8 mouse cellular contexts compared by ENCODE assay signal in genomic region chr11:29373396-29374273, GRCm38 (mm10). TPM values are rescaled to one million over a fixed set of nuclear protein-coding genes. Genes with fewer than 3 reads are reported as not detected.
DNase-seq lines count a peak whose midpoint lies in the region; ATAC-seq and TF ChIP-seq lines count a peak whose summit lies in the region.

Gene Ccdc88a (plus strand): TSS chr11:29373658.

- TF ChIP-seq CTCF in liver, embryonic 14.5 days (IDR thresholded peaks at IDR 0.05; ENCODE audit: low read depth) = peak; percentile 37; the same call in 1 of the 2 replicates
- peak; percentile 62 for TF ChIP-seq CTCF in stomach, postnatal 0 days (IDR thresholded peaks at IDR 0.05; ENCODE audit: low read depth)

- no peaks in the 10 kb centered on the region for H3K9me3 ChIP-seq in forebrain, embryonic 10.5 days
- no peaks in the 10 kb centered on the region for H3K9me3 ChIP-seq in heart, embryonic 15.5 days (replicated peaks)
- H3K9me3 ChIP-seq in liver, embryonic 14.5 days (ENCODE audit: control insufficient read depth, low read length) = no peaks in the 10 kb centered on the region
- H3K9me3 ChIP-seq in neural tube, embryonic 11.5 days (ENCODE audit: control insufficient read depth, low read length) = no peaks in the 10 kb centered on the region
- H3K9me3 ChIP-seq in stomach, postnatal 0 days (ENCODE audit: control insufficient read depth, low read length) = no peaks in the 10 kb centered on the region

- peak within 1 kb of the TSS; percentile 89 for H3K9ac ChIP-seq in heart, embryonic 15.5 days
- H3K9ac ChIP-seq in liver, embryonic 14.5 days (replicated peaks) = peak within 1 kb of the TSS; percentile 73
- H3K9ac ChIP-seq in neural tube, embryonic 11.5 days (ENCODE audit: low read length) = peak within 1 kb of the TSS; percentile 93
- peak within 1 kb of the TSS; percentile 83 for H3K9ac ChIP-seq in stomach, postnatal 0 days (ENCODE audit: low read length)

- 0% methylated on average over 107 of the region's 107 CpGs for WGBS in forebrain, embryonic 10.5 days
- WGBS in heart, embryonic 15.5 days = under 1% methylated on average over 86 of the region's 107 CpGs
- WGBS in liver, embryonic 14.5 days (ENCODE audit: insufficient replicate concordance) = under 1% methylated on average over 99 of the region's 107 CpGs
- WGBS in neural tube, embryonic 11.5 days = under 1% methylated on average over 93 of the region's 107 CpGs
- under 1% methylated on average over 102 of the region's 107 CpGs for WGBS in stomach, postnatal 0 days

- H3K27ac ChIP-seq in forebrain, embryonic 10.5 days = peak within 1 kb of the TSS; percentile 98
- peak within 1 kb of the TSS; percentile 97 for H3K27ac ChIP-seq in heart, embryonic 15.5 days
- no peak within 1 kb of the TSS for H3K27ac ChIP-seq in liver, embryonic 14.5 days
- H3K27ac ChIP-seq in neural tube, embryonic 11.5 days (ENCODE audit: low read depth, low read length) = peak within 1 kb of the TSS; percentile 97
- peak within 1 kb of the TSS; percentile 93 for H3K27ac ChIP-seq in stomach, postnatal 0 days (replicated peaks)

- H3K27me3 ChIP-seq in forebrain, embryonic 10.5 days (ENCODE audit: poor library complexity, severe bottlenecking) = no peaks in the 10 kb centered on the region
- H3K27me3 ChIP-seq in heart, embryonic 15.5 days = no peaks in the 10 kb centered on the region
- no peaks in the 10 kb centered on the region for H3K27me3 ChIP-seq in liver, embryonic 14.5 days (ENCODE audit: control insufficient read depth, insufficient read depth, low read length)
- H3K27me3 ChIP-seq in neural tube, embryonic 11.5 days (ENCODE audit: control insufficient read depth, insufficient read depth, low read length) = no peaks in the 10 kb centered on the region
- no peaks in the 10 kb centered on the region for H3K27me3 ChIP-seq in stomach, postnatal 0 days (ENCODE audit: control insufficient read depth, insufficient read depth, low read length)

- peak within 1 kb of the TSS; percentile 66 for H3K4me2 ChIP-seq in heart, embryonic 15.5 days
- H3K4me2 ChIP-seq in liver, embryonic 14.5 days (ENCODE audit: low read depth) = peak within 1 kb of the TSS; percentile 86
- H3K4me2 ChIP-seq in neural tube, embryonic 11.5 days (ENCODE audit: low read depth) = peak within 1 kb of the TSS; percentile 59
- H3K4me2 ChIP-seq in stomach, postnatal 0 days (replicated peaks; ENCODE audit: low read depth) = peak within 1 kb of the TSS; percentile 83

- H3K36me3 ChIP-seq in forebrain, embryonic 10.5 days (replicated peaks) = peaks cover 12% of the 10 kb centered on the region
- no peaks in the 10 kb centered on the region for H3K36me3 ChIP-seq in heart, embryonic 15.5 days
- H3K36me3 ChIP-seq in liver, embryonic 14.5 days (replicated peaks; ENCODE audit: control insufficient read depth, insufficient read depth, low read depth) = no peaks in the 10 kb centered on the region
- H3K36me3 ChIP-seq in neural tube, embryonic 11.5 days (ENCODE audit: control insufficient read depth, insufficient read depth, low read length) = no peaks in the 10 kb centered on the region
- no peaks in the 10 kb centered on the region for H3K36me3 ChIP-seq in stomach, postnatal 0 days (ENCODE audit: control insufficient read depth, insufficient read depth, low read length)

- H3K4me3 ChIP-seq in forebrain, embryonic 10.5 days = peak within 1 kb of the TSS; percentile 89
- peak within 1 kb of the TSS; percentile 97 for H3K4me3 ChIP-seq in heart, embryonic 15.5 days
- peak within 1 kb of the TSS; percentile 76 to 93 for H3K4me3 ChIP-seq in liver, embryonic 14.5 days (ENCODE audit: insufficient read depth in 1 of 2, low read depth in 2 of 2, low read length in 2 of 2)
- peak within 1 kb of the TSS; percentile 96 for H3K4me3 ChIP-seq in neural tube, embryonic 11.5 days (ENCODE audit: low read depth, low read length)
- H3K4me3 ChIP-seq in stomach, postnatal 0 days (ENCODE audit: low read depth, low read length) = peak within 1 kb of the TSS; percentile 89

- peak; percentile 90 for ATAC-seq in heart, embryonic 15.5 days (replicated peaks; ENCODE audit: insufficient number of reproducible peaks, insufficient read depth, low FRiP score, low read depth)
- peak; percentile 94 for ATAC-seq in liver, embryonic 14.5 days (ENCODE audit: insufficient read depth)
- ATAC-seq in neural tube, embryonic 11.5 days (ENCODE audit: insufficient read depth, low FRiP score, low TSS enrichment) = peak; percentile 94
- ATAC-seq in stomach, postnatal 0 days (ENCODE audit: low FRiP score, low TSS enrichment) = peak; percentile 97

- peaks cover 20% of the 10 kb centered on the region for H3K4me1 ChIP-seq in forebrain, embryonic 10.5 days
- peaks cover 12% of the 10 kb centered on the region; the same call in 1 of the 2 replicates for H3K4me1 ChIP-seq in heart, embryonic 15.5 days (replicated peaks)
- peaks cover 3 to 4% of the 10 kb centered on the region in 2 experiments; a peak in 2 of 4 replicates for H3K4me1 ChIP-seq in liver, embryonic 14.5 days (replicated peaks; ENCODE audit: control insufficient read depth in 2 of 2, insufficient read depth in 2 of 2, low read length in 1 of 2)
- H3K4me1 ChIP-seq in neural tube, embryonic 11.5 days (ENCODE audit: control insufficient read depth, insufficient read depth, low read length) = 0 out of 2 replicates have a peak, but pooled peaks cover 4% of the 10 kb centered on the region
- H3K4me1 ChIP-seq in stomach, postnatal 0 days (replicated peaks; ENCODE audit: control insufficient read depth, insufficient read depth) = no peaks in the 10 kb centered on the region

- DNase-seq in CD8-positive naive resting alpha-beta T cell, adult 2 months (ENCODE audit: low read depth in 2 of 2, low spot score in 2 of 2) = peak; percentile 71 to 75
- DNase-seq in c-Kit-positive CD71-negative TER-119-negative erythroid progenitor cells, embryonic 14.5 days (ENCODE audit: low read depth) = peak; percentile 79
- DNase-seq in forebrain, embryonic 10.5 days (ENCODE audit: extremely low spot score, low spot score) = peak; percentile 97
- DNase-seq in kidney, postnatal 25 days = peak; percentile 94 to 98
- peak; percentile 83 to 86 (median 85) for DNase-seq in liver, embryonic 14.5 days (ENCODE audit: low read depth in 3 of 3, low spot score in 3 of 3)
- peak; percentile 99 for DNase-seq in neural tube, embryonic 11.5 days (ENCODE audit: low spot score)
- peak; percentile 95 for DNase-seq in stomach, postnatal 0 days (ENCODE audit: low spot score)

- TF ChIP-seq EP300 in liver, embryonic 14.5 days (IDR thresholded peaks at IDR 0.05; ENCODE audit: low read depth) = no peak; the same call in 1 of the 2 replicates
- TF ChIP-seq EP300 in stomach, postnatal 0 days (optimal IDR thresholded peaks at IDR 0.05) = peak; percentile 4

RNA-seq across cellular contexts. Expression of gene Ccdc88a, which starts in this region (rescaled TPM):
- polyA plus RNA-seq in forebrain, embryonic 10.5 days (2016; fragmentation: Nextera tagmentation; extraction: Ambion mirVana) = 36.5 and 38.6 TPM in 2 replicates
- 23.0 and 23.6 TPM in 2 replicates for polyA plus RNA-seq in heart, embryonic 15.5 days (2015; fragmentation: Nextera tagmentation; extraction: Ambion mirVana)
- 0.75 and 1.2 TPM in 2 replicates for polyA plus RNA-seq in liver, embryonic 14.5 days (2012; rRNA removed)
- polyA plus RNA-seq in liver, embryonic 14.5 days (2014; fragmentation: Nextera tagmentation; extraction: Ambion mirVana) = 2.9 and 3.5 TPM in 2 replicates
- polyA plus RNA-seq in neural tube, embryonic 11.5 days (2014; fragmentation: Nextera tagmentation; extraction: Ambion mirVana) = 40.3 and 45.3 TPM in 2 replicates
- 8.3 and 9.1 TPM in 2 replicates for polyA plus RNA-seq in stomach, postnatal 0 days (2015; fragmentation: Nextera tagmentation; extraction: Ambion mirVana)
